Mouse (Mus musculus) MEL (cell line): ENCODE results near the gene Hmcn2. TPM values are rescaled to one million over a fixed set of nuclear protein-coding genes. Genes with fewer than 3 reads are reported as not detected.

Experiments
- DNase-seq: peaks from one replicate; pipeline ENCODE4 v3.0.0; 2011; ENCODE audit warnings: low read depth, low spot score
- H3K27ac ChIP-seq: 2 replicates; pipeline ENCODE4 v1.5.1; 2012; ENCODE audit warnings: low read depth, mild to moderate bottlenecking, control low read depth, low read length, moderate library complexity; ENCODE audit not compliant: control insufficient read depth
- H3K27me3 ChIP-seq, 2 experiments: fragments of 150-350 bp in 1 of 2; sonication (generic) in 1 of 2; 2 replicates each; pipeline ENCODE4 v1.6.1; 2012; ENCODE audit warnings: low read length in 2 of 2, mild to moderate bottlenecking in 2 of 2, improper control_type of control experiment in 1 of 2, moderate library complexity in 1 of 2; ENCODE audit not compliant: insufficient read depth in 2 of 2, control insufficient read depth in 1 of 2
- H3K36me3 ChIP-seq, 2 experiments: 2 replicates each; pipeline ENCODE4 v1.6.1; 2012 to 2014; ENCODE audit warnings: low read length in 2 of 2, improper control_type of control experiment in 1 of 2, inconsistent platforms in 1 of 2, mild to moderate bottlenecking in 1 of 2; ENCODE audit not compliant: insufficient read depth in 2 of 2, control insufficient read depth in 1 of 2
- H3K4me1 ChIP-seq, 2 experiments: fragments of 150-350 bp in 1 of 2; sonication (generic) in 1 of 2; 2 replicates each; pipeline ENCODE4 v1.6.1; 2012; ENCODE audit warnings: low read length in 2 of 2, improper control_type of control experiment in 1 of 2, mild to moderate bottlenecking in 1 of 2; ENCODE audit not compliant: insufficient read depth in 2 of 2, control insufficient read depth in 1 of 2
- H3K4me3 ChIP-seq, 2 experiments: fragments of 150-350 bp in 1 of 2; sonication (generic) in 1 of 2; 2 replicates each; pipeline ENCODE4 v1.5.1; 2012; ENCODE audit warnings: low read depth in 2 of 2, low read length in 2 of 2, mild to moderate bottlenecking in 2 of 2, moderate library complexity in 2 of 2, control low read depth in 1 of 2, improper control_type of control experiment in 1 of 2; ENCODE audit not compliant: control insufficient read depth in 1 of 2, insufficient read depth in 1 of 2
- H3K79me2 ChIP-seq: 2 replicates; pipeline ENCODE4 v1.6.1; 2012; ENCODE audit warnings: mild to moderate bottlenecking, low read length, moderate library complexity; ENCODE audit not compliant: control insufficient read depth, poor library complexity, insufficient read depth
- H3K9ac ChIP-seq: 2 replicates; pipeline ENCODE4 v1.6.1; 2012; ENCODE audit warnings: low read depth, mild to moderate bottlenecking, control low read depth, low read length, moderate library complexity; ENCODE audit not compliant: control insufficient read depth, poor library complexity, severe bottlenecking
- H3K9me3 ChIP-seq: fragments of 150-350 bp; sonication (generic); replicated peaks from 2 replicates; pipeline ENCODE4 v1.6.1; 2012; ENCODE audit warnings: mild to moderate bottlenecking, low read length, improper control_type of control experiment, moderate library complexity; ENCODE audit not compliant: insufficient read depth
- BHLHE40 ChIP-seq: IDR thresholded peaks from 2 replicates; pipeline ENCODE4 v1.6.1; 2012; ENCODE audit warnings: low read depth, mild to moderate bottlenecking, inconsistent platforms, low read length, improper control_type of control experiment, borderline replicate concordance
- CHD2 ChIP-seq: IDR thresholded peaks from 2 replicates; pipeline ENCODE4 v1.6.1; 2011; ENCODE audit warnings: low read length, improper control_type of control experiment
- CTCF ChIP-seq, 3 experiments: IDR thresholded peaks in 2 of 3; conservative IDR thresholded peaks in 1 of 3; 2 replicates each; pipeline ENCODE4 v1.5.1; 2011 to 2012; ENCODE audit warnings: low read length in 3 of 3, low read depth in 2 of 3, mild to moderate bottlenecking in 2 of 3, improper control_type of control experiment in 1 of 3, inconsistent platforms in 1 of 3, mixed read lengths in 1 of 3, moderate library complexity in 1 of 3; ENCODE audit not compliant: control insufficient read depth in 1 of 3, insufficient read depth in 1 of 3, poor library complexity in 1 of 3, severe bottlenecking in 1 of 3
- E2F4 ChIP-seq: IDR thresholded peaks from 2 replicates; pipeline ENCODE4 v1.6.1; 2011; ENCODE audit warnings: low read depth, low read length, improper control_type of control experiment, borderline replicate concordance
- ELF1 ChIP-seq: IDR thresholded peaks from 2 replicates; pipeline ENCODE4 v1.6.1; 2014; ENCODE audit warnings: low read depth, mild to moderate bottlenecking, inconsistent platforms, low read length, improper control_type of control experiment, moderate library complexity
- EP300 ChIP-seq, 2 experiments: IDR thresholded peaks; 2 replicates each; pipeline ENCODE4 v1.6.1; 2011; ENCODE audit warnings: improper control_type of control experiment in 2 of 2, low read length in 2 of 2, low read depth in 1 of 2, mild to moderate bottlenecking in 1 of 2
- GATA1 ChIP-seq: IDR thresholded peaks from 2 replicates; pipeline ENCODE4 v1.6.1; 2011; ENCODE audit warnings: low read depth, low read length, improper control_type of control experiment
- MAFK ChIP-seq: IDR thresholded peaks from 2 replicates; pipeline ENCODE4 v1.6.1; 2011; ENCODE audit warnings: low read depth, mild to moderate bottlenecking, low read length, improper control_type of control experiment, borderline replicate concordance
- MAZ ChIP-seq: IDR thresholded peaks from 2 replicates; pipeline ENCODE4 v1.6.1; 2012; ENCODE audit warnings: low read depth, mild to moderate bottlenecking, inconsistent platforms, low read length, improper control_type of control experiment
- MXI1 ChIP-seq: IDR thresholded peaks from 2 replicates; pipeline ENCODE4 v1.6.1; 2011; ENCODE audit warnings: mild to moderate bottlenecking, low read depth, low read length, improper control_type of control experiment
- MYC ChIP-seq: IDR thresholded peaks from 2 replicates; pipeline ENCODE4 v1.6.1; 2011; ENCODE audit warnings: low read depth, mild to moderate bottlenecking, low read length, improper control_type of control experiment, moderate library complexity
- POLR2AphosphoS5 ChIP-seq: IDR thresholded peaks from 2 replicates; pipeline ENCODE4 v1.6.1; 2012; ENCODE audit warnings: low read depth, borderline replicate concordance, mild to moderate bottlenecking, inconsistent platforms, low read length, moderate library complexity, mixed read lengths
- RAD21 ChIP-seq: IDR thresholded peaks from 2 replicates; pipeline ENCODE4 v1.6.1; 2011; ENCODE audit warnings: mild to moderate bottlenecking, low read depth, low read length, improper control_type of control experiment
- SIN3A ChIP-seq: IDR thresholded peaks from 2 replicates; pipeline ENCODE4 v1.6.1; 2012; ENCODE audit warnings: low read length, improper control_type of control experiment, inconsistent platforms
- SMC3 ChIP-seq: IDR thresholded peaks from 2 replicates; pipeline ENCODE4 v1.6.1; 2011; ENCODE audit warnings: low read depth, low read length, improper control_type of control experiment
- polyA plus RNA-seq, 2 experiments: library from polyadenylated mRNA; stranded (reverse) in 1 of 2; unstranded in 1 of 2; fragments of >175 nt in 1 of 2; fragments of >200 nt in 1 of 2; gene quantifications; 2 replicates each; pipeline versions ENCODE4 v1.2.1 to v1.2.4; 2012; ENCODE audit warnings: low replicate concordance in 2 of 2, low read depth in 1 of 2; ENCODE audit not compliant: insufficient read length in 2 of 2, insufficient read depth in 1 of 2, missing spikeins in 1 of 2
- total RNA-seq: library from RNA; depleted of rRNA; stranded (reverse); fragments of 300-350 nt; gene quantifications from 2 replicates; pipeline ENCODE4 v1.2.3, GENCODE M21; 2012

Hmcn2 gene
- total and polyA plus RNA-seq, 3 experiments, result 0.18 TPM; not detected in 2

DNA sequence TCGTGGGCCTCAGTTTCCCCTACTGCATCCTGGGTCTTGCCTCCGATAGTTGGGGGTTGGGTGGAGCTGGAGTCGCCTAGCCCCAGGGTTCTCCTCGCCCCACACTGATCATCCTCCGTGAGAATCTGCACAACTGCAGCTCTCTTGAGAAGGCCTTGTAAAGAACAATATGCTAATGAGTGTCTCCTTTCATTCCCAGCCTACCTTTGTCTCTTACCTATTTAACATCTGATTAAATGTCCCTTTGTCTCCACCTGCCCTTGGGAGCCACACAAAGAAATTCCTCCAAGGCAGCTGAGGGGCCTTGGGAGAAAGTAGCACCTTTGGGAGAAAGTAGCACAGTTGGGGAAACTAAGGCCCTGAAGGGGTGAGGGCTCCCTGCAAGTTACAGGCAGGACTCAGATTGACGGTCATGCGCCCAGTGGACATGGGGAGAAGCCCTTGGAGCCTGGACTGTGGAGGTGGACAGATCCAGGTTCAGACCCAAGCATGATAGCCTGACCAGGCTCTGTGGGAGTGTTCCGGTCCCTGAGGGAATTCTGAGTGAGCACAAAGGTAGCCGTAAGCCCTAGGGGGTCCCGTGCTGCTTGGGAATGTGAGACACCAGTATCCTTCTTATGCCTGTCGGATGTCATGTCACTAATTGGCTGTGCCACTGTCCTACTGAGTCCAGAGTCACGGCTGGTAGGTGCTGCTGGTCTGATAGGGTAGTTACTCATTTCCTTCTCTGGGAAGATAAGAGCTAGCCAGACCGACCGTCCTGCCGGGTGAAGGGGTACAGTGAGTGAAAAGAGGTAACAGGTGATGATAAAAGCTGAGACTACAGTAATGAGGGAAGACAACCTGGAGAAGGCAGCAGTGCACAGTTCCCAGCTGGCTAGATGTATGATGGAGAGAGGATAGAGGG, 188.7 kb downstream of the Hmcn2 start:
- Histone ChIP-seq H3K27ac (no peak overlapping the region), H3K4me1 (peaks cover 0 to 13% of the 10 kb centered on the region in 2 experiments; a peak in 2 of 4 replicates), H3K9ac (no peak overlapping the region), H3K4me3 (no peak overlapping the region), H3K9me3 (no peaks in the 10 kb centered on the region), H3K79me2 (no peaks in the 10 kb centered on the region), H3K27me3 (no peaks in the 10 kb centered on the region), H3K36me3 (peaks cover 0 to 4% of the 10 kb centered on the region in 2 experiments; a peak in 3 of 4 replicates)
- peak; percentile 77 for TF ChIP-seq GATA1
- no peak for TF ChIP-seq ELF1
- no peak for TF ChIP-seq BHLHE40
- no peak for TF ChIP-seq SMC3
- peak; percentile 41 to 70 for TF ChIP-seq EP300 (IDR thresholded peaks at IDR 0.05; ENCODE audit: low read depth in 1 of 2, low read length in 2 of 2)
- no peak for TF ChIP-seq RAD21
- no peak for TF ChIP-seq CTCF (IDR thresholded peaks at IDR 0.05 in 2 of 3, conservative IDR thresholded peaks at IDR 0.05 in 1 of 3; ENCODE audit: control insufficient read depth in 1 of 3, insufficient read depth in 1 of 3, low read depth in 2 of 3, low read length in 3 of 3, poor library complexity in 1 of 3, severe bottlenecking in 1 of 3)
- peak; percentile 43 for DNase-seq

DNA sequence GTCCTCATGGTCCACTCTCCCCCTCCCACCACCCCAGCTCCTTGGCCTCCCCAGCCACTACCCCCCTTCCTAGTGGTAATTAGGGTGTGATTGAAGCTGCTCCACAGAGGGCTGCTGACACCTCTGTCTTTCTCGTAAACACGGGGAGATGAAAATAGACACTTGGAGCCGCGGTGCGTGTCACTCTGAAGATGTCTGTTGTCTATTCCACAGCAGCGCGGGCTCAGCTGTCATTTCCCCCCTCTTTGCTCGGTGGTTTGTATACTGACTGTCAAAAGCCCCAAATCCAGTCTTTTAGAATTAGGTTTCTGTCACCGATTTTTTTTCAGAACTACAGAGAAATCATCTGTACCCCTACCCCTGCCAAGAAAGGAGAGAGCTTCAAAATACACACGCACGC, 191.3 kb downstream of the Hmcn2 start:
- H3K27me3 ChIP-seq, result no peaks in the 10 kb centered on the region
- DNase-seq, result no peak
- no peak overlapping the region for H3K4me3 ChIP-seq
- no peaks in the 10 kb centered on the region for H3K9me3 ChIP-seq
- H3K36me3 ChIP-seq, result peaks cover 0 to 4% of the 10 kb centered on the region in 2 experiments; a peak in 3 of 4 replicates
- H3K9ac ChIP-seq, result no peak overlapping the region
- no peak overlapping the region for H3K27ac ChIP-seq
- no peaks in the 10 kb centered on the region for H3K79me2 ChIP-seq
- no peak for TF ChIP-seq ELF1
- TF ChIP-seq MAFK, result no peak
- TF ChIP-seq EP300 (IDR thresholded peaks at IDR 0.05; ENCODE audit: low read depth in 1 of 2, low read length in 2 of 2), result no peak
- TF ChIP-seq SIN3A, result no peak
- no peak for TF ChIP-seq GATA1
- no peak for TF ChIP-seq BHLHE40
- no peak for TF ChIP-seq E2F4
- TF ChIP-seq MXI1, result no peak
- TF ChIP-seq CHD2, result no peak
- TF ChIP-seq, all 39 proteins: peak for 0
- peaks cover 0 to 13% of the 10 kb centered on the region in 2 experiments; a peak in 2 of 4 replicates for H3K4me1 ChIP-seq

DNA sequence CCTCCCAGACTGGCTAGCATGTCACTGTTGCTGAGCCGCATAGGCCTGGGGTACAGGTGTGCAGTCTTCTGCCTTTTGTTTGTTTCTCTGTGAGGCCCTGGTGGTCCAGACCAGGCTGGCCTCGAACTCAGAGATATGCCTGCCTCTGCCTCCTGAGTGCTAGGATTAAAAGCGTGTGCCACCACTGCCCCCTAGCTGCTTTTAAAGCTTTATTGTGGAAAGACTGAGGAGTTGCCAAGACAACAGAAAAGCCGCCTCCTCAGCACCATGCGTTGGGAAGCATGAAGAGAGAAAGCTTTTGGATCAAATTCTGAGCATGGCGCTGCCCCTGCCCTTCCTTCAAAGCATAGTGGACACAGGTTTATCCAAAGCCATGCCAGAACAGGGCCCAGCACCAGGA, 194.6 kb downstream of the Hmcn2 start:
- Histone ChIP-seq H3K4me1 (no peaks in the 10 kb centered on the region), H3K9ac (no peak overlapping the region), H3K4me3 (no peak overlapping the region), H3K27me3 (no peaks in the 10 kb centered on the region), H3K36me3 (no peaks in the 10 kb centered on the region), H3K9me3 (no peaks in the 10 kb centered on the region), H3K79me2 (no peaks in the 10 kb centered on the region), H3K27ac (no peak overlapping the region)
- DNase-seq, result no peak
- TF ChIP-seq SMC3, result no peak
- TF ChIP-seq POLR2AphosphoS5, result no peak
- TF ChIP-seq MAZ, result no peak
- no peak for TF ChIP-seq MYC
